Mouse (Mus musculus) ovary, postnatal 36 days (tissue): ENCODE measurements around the gene Sox3.
A peak's percentile ranks its signal among the peaks of the same experiment; 100 is the strongest.

Experiments
- DNase-seq: peaks from one replicate; pipeline ENCODE4 v3.0.0; 2022; ENCODE audit warnings: low spot score, mixed read lengths

The Sox3 gene

GRCm38 (mm10) chrX:60892801-60893681, at the start of gene Sox3:
Sox3 (minus strand) TSS chrX:60893430.
- peak; percentile 17 for DNase-seq

- no peak for DNase-seq
Observed at GRCm38 (mm10) chrX:60940225-60940624, 47.0 kb upstream of the Sox3 start.

GRCm38 (mm10) chrX:60899546-60899945, 6.3 kb upstream of the Sox3 start:
- no peak for DNase-seq

- no peak for DNase-seq
Observed at GRCm38 (mm10) chrX:60898641-60899040, 5.4 kb upstream of the Sox3 start.

GRCm38 (mm10) chrX:60896296-60896695, 3.1 kb upstream of the Sox3 start:
- no peak for DNase-seq

GRCm38 (mm10) chrX:60895416-60895815, 2.2 kb upstream of the Sox3 start:
- DNase-seq, result no peak

GRCm38 (mm10) chrX:60893720-60894543, 702 bp upstream of the Sox3 start:
- DNase-seq, result no peak

GRCm38 (mm10) chrX:60892098-60892800, 981 bp downstream of the Sox3 start:
- DNase-seq, result peak; percentile 20

GRCm38 (mm10) chrX:60891329-60892095, 1.7 kb downstream of the Sox3 start:
- no peak for DNase-seq

- DNase-seq, result no peak
Observed at GRCm38 (mm10) chrX:60890651-60891050, 2.6 kb downstream of the Sox3 start.

- DNase-seq, result no peak
Observed at GRCm38 (mm10) chrX:60889956-60890485, 3.2 kb downstream of the Sox3 start.
